Mouse (Mus musculus) hindbrain, embryonic 11.5 days (tissue): Measurements from ENCODE around the gene Cldn15. TPM values are rescaled to one million over a fixed set of nuclear protein-coding genes. Genes with fewer than 3 reads are reported as not detected.
A peak's percentile ranks its signal among the peaks of the same experiment; 100 is the strongest.

Source experiments
- ATAC-seq: fragments of 200-750 bp; cut with Nextera tagmentation; 2 replicates; pipeline ENCODE4 v1.8.0; 2017; ENCODE audit warnings: mild to moderate bottlenecking, moderate TSS enrichment, moderate library complexity; ENCODE audit not compliant: low FRiP score
- DNase-seq: peaks from one replicate; pipeline ENCODE4 v3.0.0-alpha.2; 2015; ENCODE audit warnings: low spot score
- H3K27ac ChIP-seq: fragments of 300-500 bp; sonication (generic); 2 replicates; pipeline ENCODE4 v1.5.1; 2014; ENCODE audit warnings: mild to moderate bottlenecking, low read depth, low read length
- H3K27me3 ChIP-seq: fragments of 300-500 bp; sonication (generic); 2 replicates; pipeline ENCODE4 v1.6.1; 2014; ENCODE audit warnings: mild to moderate bottlenecking, low read length, moderate library complexity, mixed read lengths; ENCODE audit not compliant: control insufficient read depth, insufficient read depth
- H3K36me3 ChIP-seq: fragments of 300-500 bp; sonication (generic); 2 replicates; pipeline ENCODE4 v1.6.1; 2014; ENCODE audit warnings: mild to moderate bottlenecking, low read length, moderate library complexity, mixed read lengths; ENCODE audit not compliant: control insufficient read depth, insufficient read depth
- H3K4me1 ChIP-seq: fragments of 300-500 bp; sonication (generic); replicated peaks from 2 replicates; pipeline ENCODE4 v1.6.1; 2014; ENCODE audit warnings: low read length, mixed read lengths; ENCODE audit not compliant: control insufficient read depth, insufficient read depth
- H3K4me2 ChIP-seq: fragments of 300-500 bp; sonication (generic); replicated peaks from 2 replicates; pipeline ENCODE4 v1.6.1; 2014; ENCODE audit warnings: mild to moderate bottlenecking, low read depth, low read length
- H3K4me3 ChIP-seq: fragments of 300-500 bp; sonication (generic); 2 replicates; pipeline ENCODE4 v1.5.1; 2014; ENCODE audit warnings: low read depth, low read length
- H3K9ac ChIP-seq: fragments of 300-500 bp; sonication (generic); 2 replicates; pipeline ENCODE4 v1.6.1; 2014; ENCODE audit warnings: low read depth, low read length
- H3K9me3 ChIP-seq: fragments of 300-500 bp; sonication (generic); 2 replicates; pipeline ENCODE4 v1.6.1; 2016; ENCODE audit warnings: low read length; ENCODE audit not compliant: control insufficient read depth
- WGBS: fragments of 180-500 bp; shearing (Covaris S2); extraction: QIAGEN DNeasy Blood & Tissue Kit; methylation state at CpG from one replicate; pipeline ENCODE4 v1.1.7; 2014; 5-methylcytosine and 5-hydroxymethylcytosine counted together
- microRNA counts: library from miRNA; unstranded; fragments of <30 nt; microRNA quantifications from one replicate; lab custom pipeline; 2015
- polyA plus RNA-seq: library from polyadenylated mRNA; unstranded; fragments of >200 nt; fragmentation: Nextera tagmentation; extraction: Ambion mirVana; gene quantifications from 2 replicates; pipeline ENCODE4 v1.2.1, GENCODE M21; 2014

Gene Cldn15
- polyA plus RNA-seq, 1 experiment from 2014 or later: 0.32 TPM

DNA sequence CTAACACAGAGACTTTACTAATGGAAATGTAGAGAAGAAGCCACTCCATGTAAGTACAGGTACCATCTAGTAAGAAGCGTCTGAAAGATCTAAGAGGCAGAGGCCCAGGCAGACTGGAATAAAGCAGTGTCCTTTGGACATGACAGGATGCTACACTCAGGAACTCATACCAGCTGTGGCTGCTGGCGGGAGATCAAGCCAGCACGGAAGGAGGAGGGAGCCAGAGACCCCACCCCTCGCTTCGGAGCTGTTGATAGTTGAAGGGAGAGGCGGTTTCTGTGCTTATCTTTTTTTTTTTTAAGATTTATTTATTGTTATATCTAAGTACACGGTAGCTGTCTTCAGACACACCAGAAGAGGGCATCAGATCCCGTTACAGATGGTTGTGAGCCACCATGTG lies 40.9 kb downstream of the Cldn15 start:
- Histone ChIP-seq H3K4me1 (no peaks in the 10 kb centered on the region), H3K36me3 (no peaks in the 10 kb centered on the region), H3K4me2 (no peak overlapping the region), H3K27ac (no peak overlapping the region), H3K9ac (no peak overlapping the region), H3K4me3 (no peak overlapping the region), H3K9me3 (no peaks in the 10 kb centered on the region), H3K27me3 (no peaks in the 10 kb centered on the region)
- ATAC-seq (no peak), DNase-seq (no peak)
- 74% methylated on average over 8 of the region's 8 CpGs for WGBS

GRCm38 (mm10) chr5:137009988-137010387 lies 43.6 kb downstream of the Cldn15 start:
- DNase-seq (peak; percentile 75), ATAC-seq (no peak)
- WGBS: 50% methylated on average over 3 of the region's 3 CpGs
- H3K9me3 ChIP-seq: no peaks in the 10 kb centered on the region
- no peaks in the 10 kb centered on the region for H3K4me1 ChIP-seq
- no peak overlapping the region for H3K4me3 ChIP-seq
- no peak overlapping the region for H3K9ac ChIP-seq
- no peak overlapping the region for H3K4me2 ChIP-seq
- no peaks in the 10 kb centered on the region for H3K36me3 ChIP-seq
- no peaks in the 10 kb centered on the region for H3K27me3 ChIP-seq
- no peak overlapping the region for H3K27ac ChIP-seq

GRCm38 (mm10) chr5:137012401-137012950 lies 46.1 kb downstream of the Cldn15 start:
- no peak overlapping the region for H3K9ac ChIP-seq
- H3K27me3 ChIP-seq: no peaks in the 10 kb centered on the region
- H3K9me3 ChIP-seq: no peaks in the 10 kb centered on the region
- H3K27ac ChIP-seq: no peak overlapping the region
- H3K36me3 ChIP-seq: no peaks in the 10 kb centered on the region
- no peaks in the 10 kb centered on the region for H3K4me1 ChIP-seq
- WGBS: 81% methylated on average over 15 of the region's 15 CpGs
- DNase-seq (no peak), ATAC-seq (no peak)
- no peak overlapping the region for H3K4me2 ChIP-seq
- H3K4me3 ChIP-seq: no peak overlapping the region

- H3K9me3 ChIP-seq: no peaks in the 10 kb centered on the region
- no peak overlapping the region for H3K9ac ChIP-seq
- ATAC-seq: no peak
- WGBS: 89% methylated on average over 3 of the region's 3 CpGs
- no peaks in the 10 kb centered on the region for H3K36me3 ChIP-seq
- H3K4me2 ChIP-seq: no peak overlapping the region
- no peaks in the 10 kb centered on the region for H3K4me1 ChIP-seq
- DNase-seq: no peak
- H3K27ac ChIP-seq: no peak overlapping the region
- H3K27me3 ChIP-seq: no peaks in the 10 kb centered on the region
- H3K4me3 ChIP-seq: no peak overlapping the region
Observed at GRCm38 (mm10) chr5:137015913-137016312, 49.5 kb downstream of the Cldn15 start.

GRCm38 (mm10) chr5:137024318-137024717 lies 57.9 kb downstream of the Cldn15 start:
- peaks cover 48% of the 10 kb centered on the region for H3K27me3 ChIP-seq

GRCm38 (mm10) chr5:137025132-137025531 lies 58.7 kb downstream of the Cldn15 start:
- ATAC-seq (no peak), DNase-seq (peak; percentile 90)
- Histone ChIP-seq H3K36me3 (no peaks in the 10 kb centered on the region), H3K9me3 (no peaks in the 10 kb centered on the region), H3K4me3 (no peak overlapping the region), H3K4me1 (0 out of 2 replicates have a peak, but pooled peaks cover 7% of the 10 kb centered on the region), H3K27me3 (peaks cover 52% of the 10 kb centered on the region), H3K4me2 (peak overlapping the region; percentile 14; the same call in 1 of the 2 replicates), H3K27ac (no peak overlapping the region), H3K9ac (no peak overlapping the region)
- WGBS: under 1% methylated on average over 23 of the region's 23 CpGs

More at GRCm38 (mm10) chr5:137024318-137024717, 57.9 kb downstream of the Cldn15 start:
- ATAC-seq (no peak), DNase-seq (no peak)
- Histone ChIP-seq H3K4me2 (no peak overlapping the region), H3K27ac (no peak overlapping the region), H3K36me3 (no peaks in the 10 kb centered on the region), H3K4me1 (0 out of 2 replicates have a peak, but pooled peaks cover 5% of the 10 kb centered on the region), H3K4me3 (no peak overlapping the region), H3K9me3 (no peaks in the 10 kb centered on the region), H3K9ac (no peak overlapping the region)
- 63% methylated on average over 3 of the region's 3 CpGs for WGBS

MicroRNAs within 50 kb of the gene (microRNA counts, 519-probe panel; counts per million panel counts)
- not detected for microRNA mmu-miR-702 (lab: Ali Mortazavi, UCI)

Other genes starting within 250 kb of the Cldn15 start
- 30.9 and 35.9 TPM in 2 replicates for gene Col26a1, start 83.4 kb upstream of the Cldn15 start, polyA plus RNA-seq
- gene Ift22, start 58.5 kb upstream of the Cldn15 start, polyA plus RNA-seq: 119 TPM in 2 replicates
- 340 and 348 TPM in 2 replicates for gene Fis1, start 13.3 kb upstream of the Cldn15 start, polyA plus RNA-seq
- gene Plod3, start 20.4 kb downstream of the Cldn15 start, polyA plus RNA-seq: 26.0 and 32.4 TPM in 2 replicates
- gene Znhit1, start 21.4 kb downstream of the Cldn15 start, polyA plus RNA-seq: 92.8 and 106 TPM in 2 replicates
- gene Vgf, start 59.8 kb downstream of the Cldn15 start, polyA plus RNA-seq: 0.14 and 1.2 TPM in 2 replicates
- 154 and 169 TPM in 2 replicates for gene Ap1s1, start 79.5 kb downstream of the Cldn15 start, polyA plus RNA-seq
- 0.27 and 0.37 TPM in 2 replicates for gene Serpine1, start 105.7 kb downstream of the Cldn15 start, polyA plus RNA-seq
- 5.5 and 7.1 TPM in 2 replicates for gene Trim56, start 149.6 kb downstream of the Cldn15 start, polyA plus RNA-seq
- not detected in 2 replicates for gene Muc3, start 182.7 kb downstream of the Cldn15 start, polyA plus RNA-seq
- 0.14 TPM in 1 of 2 replicates, not detected in the other for gene Muc3a, start 245.8 kb downstream of the Cldn15 start, polyA plus RNA-seq